Mouse (Mus musculus) erythroblast, adult 5-6 weeks (primary cell): ENCODE data around the gene Nsmce3. TPM values are rescaled to one million over a fixed set of nuclear protein-coding genes. Genes with fewer than 3 reads are reported as not detected.

Source experiments
- ATAC-seq: replicated peaks from 2 replicates; pipeline ENCODE4 v1.8.0; 2016; ENCODE audit warnings: moderate number of reproducible peaks, mild to moderate bottlenecking, moderate TSS enrichment, inconsistent platforms; ENCODE audit not compliant: poor library complexity, low FRiP score, severe bottlenecking
- total RNA-seq, 2 experiments: library from RNA; stranded (forward) in 1 of 2; stranded (reverse) in 1 of 2; fragments of 150-400 nt in 1 of 2; fragments of 200-764, 138-1000 nt in 1 of 2; gene quantifications; 2 replicates each; pipeline versions ENCODE4 v1.2.3 to v1.2.4; 2015 to 2017; ENCODE audit warnings: low replicate concordance in 2 of 2

Gene Nsmce3
- total RNA-seq (2015; ENCODE audit: low replicate concordance), result 0.21 and 2.3 TPM in 2 replicates
- total RNA-seq (2017; ENCODE audit: low replicate concordance), result 1.0 and 2.4 TPM in 2 replicates

DNA sequence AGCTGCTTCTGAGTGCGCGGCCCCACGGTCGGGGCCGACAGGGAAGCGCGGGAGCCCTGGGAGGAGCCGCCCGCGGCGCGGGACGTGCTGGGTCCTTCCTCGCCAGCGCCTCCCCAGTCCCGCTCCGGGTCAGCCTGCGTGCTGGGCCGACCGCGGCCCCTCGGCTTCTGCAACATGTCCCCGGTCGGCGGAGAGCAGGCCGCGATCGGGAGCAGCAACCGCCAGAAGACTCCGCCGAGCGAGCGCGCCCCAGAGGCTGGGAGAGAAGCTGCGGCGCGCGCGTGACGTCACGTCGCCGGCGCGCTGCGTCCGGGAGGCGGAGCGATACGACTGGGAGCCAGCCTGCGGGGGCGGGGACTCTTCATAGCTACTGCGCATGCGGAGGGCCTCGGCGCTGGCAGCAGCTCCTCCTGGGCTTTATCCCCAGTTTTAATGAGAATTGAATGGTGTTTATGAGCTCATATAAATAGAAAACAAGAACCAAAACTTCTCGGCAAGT lies at the start of gene Nsmce3:
Gene Nsmce3, minus strand, starts transcription at position 255 of the 499 bp plus-strand sequence.
- peak; percentile 99 for ATAC-seq

DNA sequence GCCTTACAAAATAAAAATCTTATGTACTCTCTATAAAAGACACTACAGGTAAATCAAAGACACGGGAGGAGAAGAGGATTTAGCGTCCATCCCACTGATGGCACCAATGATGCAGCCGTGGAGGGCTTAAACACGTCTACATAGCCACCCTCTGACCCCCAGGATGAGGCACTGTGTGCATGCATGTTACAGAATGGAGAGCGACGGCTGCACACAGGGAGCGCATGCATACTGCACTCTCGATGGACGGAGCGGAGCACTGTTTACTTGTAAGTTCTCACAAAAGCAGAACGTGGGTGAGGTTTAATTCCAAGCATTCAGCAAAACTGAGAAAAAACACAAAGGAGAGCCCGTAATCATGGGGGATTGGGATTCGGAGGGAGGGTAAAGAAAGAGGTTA lies 48.4 kb upstream of the Nsmce3 start:
- no peak for ATAC-seq

DNA sequence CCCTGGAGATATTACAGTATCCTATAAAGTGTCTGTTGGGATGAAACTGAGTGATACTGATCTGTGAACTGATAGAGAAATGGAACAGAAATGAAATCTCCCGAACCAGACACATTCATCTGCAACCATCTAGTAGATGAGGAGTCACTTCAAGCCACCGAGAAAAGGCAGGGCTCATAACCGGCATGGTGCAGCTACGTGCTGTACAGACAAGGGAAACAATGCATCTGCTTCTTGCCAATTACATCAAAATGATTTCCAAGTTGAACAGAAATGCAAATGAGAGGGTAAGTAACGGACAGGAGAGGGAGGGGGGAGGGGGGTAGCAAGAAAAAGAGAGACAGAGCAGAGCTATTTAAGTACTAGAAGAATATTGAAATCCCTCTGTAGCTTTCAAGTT lies 47.9 kb upstream of the Nsmce3 start:
- ATAC-seq, result no peak

DNA sequence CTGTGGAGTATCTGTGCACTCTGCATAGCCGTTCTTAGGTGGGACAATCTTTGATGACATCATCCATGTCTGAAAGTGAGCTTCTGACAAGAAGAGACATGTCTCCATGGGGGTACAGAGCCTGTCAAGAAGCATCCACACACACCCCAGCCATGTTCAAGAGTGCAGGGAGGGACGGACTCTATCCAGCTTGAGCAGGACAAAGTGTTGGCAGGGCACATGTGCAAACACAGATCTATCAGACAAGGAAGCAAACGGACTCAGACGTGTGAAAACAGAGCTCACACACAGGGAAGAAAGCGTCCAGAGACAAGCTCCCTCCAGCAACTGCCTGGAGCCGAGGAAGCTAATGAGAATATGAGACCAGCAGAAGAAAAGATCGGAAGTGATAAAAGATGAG lies 43.9 kb upstream of the Nsmce3 start:
- no peak for ATAC-seq

DNA sequence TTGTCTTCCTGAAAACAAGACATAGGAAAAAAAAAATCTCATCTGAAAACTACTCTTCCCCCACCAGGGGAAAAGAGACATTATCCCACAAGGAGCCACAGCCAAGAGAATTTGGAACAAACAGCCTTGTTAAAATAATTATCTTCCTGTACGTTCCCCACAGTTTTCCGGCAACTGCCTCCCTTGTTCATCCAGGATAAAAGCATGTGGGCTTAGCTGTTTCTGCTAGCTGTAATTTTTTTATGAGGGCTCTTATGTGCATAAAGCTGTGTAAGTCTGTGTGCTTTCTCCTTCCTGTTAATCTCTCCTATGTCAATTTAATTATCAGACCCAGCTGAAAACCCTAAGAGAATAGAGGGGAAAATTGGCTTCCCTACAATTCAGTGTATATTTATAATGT lies 42.3 kb upstream of the Nsmce3 start:
- no peak for ATAC-seq

DNA sequence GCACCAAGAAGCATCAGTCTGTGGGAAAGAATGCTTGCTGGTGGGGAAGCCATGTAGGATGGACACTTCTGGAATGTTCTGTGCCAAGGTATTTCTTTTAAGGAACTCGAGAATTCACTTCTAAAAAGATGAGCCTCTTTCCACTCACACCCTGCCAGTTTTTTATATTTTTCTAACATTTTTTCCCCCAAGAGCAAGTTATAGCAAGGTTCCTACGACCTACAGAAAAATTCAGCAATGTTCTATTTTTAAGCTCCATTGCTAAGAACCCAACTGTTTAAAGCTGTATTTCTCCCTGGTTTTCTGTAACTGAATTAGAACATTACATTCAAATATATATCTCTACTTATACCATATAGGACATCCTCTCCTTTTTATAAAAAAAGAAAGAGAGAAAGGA lies 39.1 kb upstream of the Nsmce3 start:
- ATAC-seq, result no peak

DNA sequence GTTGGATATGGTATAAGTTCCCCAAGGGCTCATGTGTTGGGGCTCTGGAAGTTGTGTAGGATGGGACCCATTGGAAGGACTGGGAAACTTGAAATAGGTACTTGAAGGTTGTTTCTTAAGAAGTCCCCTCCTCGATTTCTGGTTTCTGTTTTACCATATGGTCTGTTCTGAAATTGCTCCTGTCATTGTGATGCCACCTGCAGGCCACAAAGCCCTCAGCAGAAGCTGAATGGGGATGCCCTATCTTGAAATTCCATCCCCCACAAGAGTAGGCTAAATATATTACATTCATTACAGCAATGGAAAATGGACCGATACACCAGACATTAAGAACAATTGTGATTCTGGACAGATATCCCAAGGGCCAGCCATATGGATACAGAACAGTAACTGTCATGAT lies 37.4 kb upstream of the Nsmce3 start:
- ATAC-seq, result no peak

DNA sequence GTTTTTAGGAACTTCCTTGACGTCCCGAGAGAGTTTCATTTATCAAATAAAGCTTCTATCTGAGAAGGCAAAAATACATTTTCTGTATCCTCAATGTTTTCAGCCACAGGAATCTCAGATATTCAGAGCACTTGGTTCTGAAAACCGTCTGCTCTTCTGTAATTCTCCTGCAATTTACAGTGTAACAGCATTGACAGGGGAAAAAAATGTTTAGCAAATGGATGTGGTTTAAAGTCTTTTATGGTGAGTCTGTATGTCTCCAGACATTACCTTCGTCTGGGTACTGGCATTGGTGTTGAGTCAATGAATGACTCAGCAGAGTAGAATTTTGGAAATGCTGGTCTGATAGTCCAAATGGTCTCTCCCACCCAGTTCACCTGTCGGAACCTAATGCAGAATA lies 34.2 kb upstream of the Nsmce3 start:
- no peak for ATAC-seq

DNA sequence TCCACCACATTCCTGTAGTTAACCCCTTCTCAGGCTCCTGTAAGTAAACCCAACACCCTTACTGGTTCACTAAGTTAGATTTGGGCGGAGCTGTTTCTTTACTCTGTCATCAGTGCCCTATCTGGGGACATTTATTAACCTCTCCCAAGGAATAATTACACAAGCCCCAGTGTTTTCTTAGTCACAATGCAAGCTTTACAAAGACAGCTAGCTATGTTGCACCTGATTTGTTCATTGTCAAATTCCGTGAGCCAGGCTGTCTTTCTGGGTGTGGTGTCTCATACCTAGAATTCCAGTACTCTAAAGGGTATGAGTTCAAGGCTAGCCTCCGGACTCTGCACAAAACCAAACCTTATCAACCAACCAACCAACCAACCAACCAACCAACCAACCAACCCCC lies 32.7 kb upstream of the Nsmce3 start:
- ATAC-seq, result no peak

DNA sequence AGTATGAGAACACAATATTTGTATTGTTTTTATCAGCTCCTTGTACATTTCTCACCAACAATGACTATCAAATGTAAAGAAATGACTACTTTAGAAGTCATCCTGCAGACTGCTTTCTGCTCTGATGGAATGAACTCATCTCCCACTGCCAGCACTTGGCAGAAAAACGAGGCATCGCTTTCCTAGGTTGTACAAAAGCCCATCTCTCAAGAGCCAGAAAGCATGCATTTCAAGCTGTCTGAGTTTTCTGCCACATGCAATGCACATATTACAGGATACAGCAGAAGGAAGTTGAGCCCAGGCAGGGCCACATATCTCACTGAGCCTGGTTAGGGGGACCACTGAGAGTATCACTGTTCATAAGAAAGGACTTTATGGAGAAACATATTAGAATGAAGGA lies 27.5 kb upstream of the Nsmce3 start:
- ATAC-seq, result no peak

DNA sequence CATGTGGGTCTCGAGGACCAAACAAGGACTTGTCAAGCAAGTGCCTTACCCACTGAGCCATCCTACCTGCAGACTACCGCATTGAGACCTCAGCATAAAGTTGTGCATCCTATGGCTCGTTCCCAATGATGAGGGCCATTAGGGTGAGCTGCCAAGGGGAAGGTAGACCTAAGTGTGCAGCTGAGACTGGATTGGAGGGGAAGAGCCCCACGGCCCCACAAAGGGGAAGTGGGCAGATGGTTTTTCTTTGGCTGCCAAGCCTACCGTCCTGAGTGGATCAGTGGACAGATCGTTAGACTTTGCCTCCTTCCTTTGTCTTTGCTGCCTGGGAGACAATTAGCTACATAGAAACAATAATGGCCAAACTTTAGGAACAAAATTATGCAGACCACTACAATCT lies 23.8 kb upstream of the Nsmce3 start:
- no peak for ATAC-seq

DNA sequence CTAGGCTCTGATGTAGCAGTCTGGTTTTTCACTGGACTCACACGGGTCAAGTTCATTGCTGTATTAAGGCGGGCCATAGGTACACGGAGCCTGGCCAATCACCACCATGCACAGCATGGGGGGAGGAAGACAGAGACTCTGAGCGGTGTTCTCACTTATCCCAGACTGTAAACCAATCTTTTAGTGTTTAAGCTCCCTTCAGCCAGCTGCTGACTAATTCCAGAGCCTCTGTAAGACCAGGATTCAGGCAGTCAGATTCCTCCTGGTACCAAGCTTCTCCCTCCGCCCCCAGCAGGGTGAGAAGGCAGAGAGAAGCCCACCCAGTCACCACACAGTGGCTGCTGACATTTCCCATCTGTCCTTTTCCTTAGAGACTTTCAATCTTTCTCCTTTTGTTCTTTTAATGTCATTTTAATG lies 22.9 kb upstream of the Nsmce3 start:
- no peak for ATAC-seq

DNA sequence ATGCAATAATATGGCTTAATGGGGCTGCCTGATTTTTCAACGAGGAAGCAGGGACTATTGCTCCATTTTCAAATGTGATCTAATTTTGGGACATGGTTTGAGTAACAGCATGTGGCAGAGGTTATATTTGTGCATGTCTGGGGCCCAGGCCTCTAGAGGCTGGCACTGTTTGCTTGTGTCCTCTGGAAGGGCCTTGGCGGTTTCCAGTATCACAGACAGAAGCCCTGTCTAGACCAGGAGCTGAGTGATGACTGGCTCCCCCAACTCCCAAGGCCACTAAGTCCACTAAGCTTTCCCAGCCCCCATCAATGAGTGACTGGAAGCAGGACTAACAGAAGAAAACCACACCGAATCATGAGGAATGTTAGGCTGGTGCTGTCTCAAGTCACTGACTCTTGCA lies 18.3 kb upstream of the Nsmce3 start:
- no peak for ATAC-seq

DNA sequence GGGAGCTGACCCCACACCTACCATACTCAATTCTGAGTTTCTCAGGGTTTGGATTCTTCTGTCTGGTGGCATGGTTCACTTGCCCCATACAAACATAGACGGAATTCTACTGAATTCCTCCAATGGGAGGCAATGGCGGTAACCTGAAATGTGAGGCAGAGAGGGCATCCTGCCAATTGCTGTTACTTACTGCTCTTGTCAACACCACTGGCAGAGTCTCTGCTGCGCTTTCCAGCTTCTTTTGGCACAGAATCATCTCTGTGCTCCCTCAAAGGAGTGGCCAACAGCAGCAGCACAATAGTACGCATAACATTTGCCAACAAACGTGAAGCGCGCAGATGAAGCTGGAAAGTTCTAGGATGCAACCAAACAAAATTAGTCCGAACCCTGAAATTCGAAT lies 17.1 kb upstream of the Nsmce3 start:
- ATAC-seq, result no peak

DNA sequence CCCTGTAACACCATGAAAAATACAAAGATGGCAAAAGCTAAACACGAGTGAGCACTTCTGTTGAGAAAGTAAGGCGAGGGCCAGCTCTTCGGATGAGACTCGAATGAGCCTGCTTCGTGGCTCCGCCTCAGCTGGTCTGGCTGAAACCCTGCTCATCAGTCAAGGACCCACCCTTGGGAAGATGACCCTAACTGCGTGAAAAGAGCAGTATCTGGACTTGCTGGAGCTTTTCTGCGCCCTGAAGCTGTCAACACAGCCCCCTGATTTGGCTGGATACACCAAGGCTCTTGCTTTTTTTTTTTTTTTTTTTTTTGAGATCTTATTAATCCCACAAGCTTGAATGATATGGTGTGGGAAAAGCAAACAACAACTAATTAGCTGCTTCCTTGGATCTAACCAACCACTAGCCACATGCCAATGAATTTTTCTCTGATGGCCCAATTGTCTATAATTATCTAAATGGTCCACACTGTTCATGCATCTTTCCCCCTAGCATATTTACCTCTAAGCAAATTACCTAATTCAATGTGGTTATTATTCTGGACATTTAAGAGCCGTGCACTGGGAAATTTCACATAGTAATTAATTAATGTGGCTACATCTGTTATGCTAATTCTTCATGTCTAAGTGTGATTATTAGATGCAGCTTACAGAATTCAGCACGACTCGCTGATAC lies 11.5 kb upstream of the Nsmce3 start:
- ATAC-seq, result no peak

DNA sequence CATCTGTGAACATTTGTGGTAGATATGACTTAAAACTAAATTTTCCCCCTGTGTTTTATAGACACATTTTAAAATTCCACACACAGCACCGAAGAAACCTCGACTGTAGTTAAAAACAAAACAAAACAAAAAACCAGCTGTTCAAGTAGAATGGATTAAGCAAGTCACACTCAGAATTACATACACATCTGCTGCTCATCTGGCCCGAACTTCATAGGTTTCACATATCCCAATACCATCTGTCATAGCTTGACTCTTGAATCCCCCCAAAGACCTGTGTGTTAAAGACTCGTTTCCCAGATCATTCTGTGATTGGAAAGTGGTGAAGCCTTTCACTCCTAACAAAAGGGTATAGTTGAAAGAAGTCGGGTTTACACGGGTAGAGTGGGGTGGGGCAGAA lies 9.4 kb upstream of the Nsmce3 start:
- ATAC-seq, result no peak

DNA sequence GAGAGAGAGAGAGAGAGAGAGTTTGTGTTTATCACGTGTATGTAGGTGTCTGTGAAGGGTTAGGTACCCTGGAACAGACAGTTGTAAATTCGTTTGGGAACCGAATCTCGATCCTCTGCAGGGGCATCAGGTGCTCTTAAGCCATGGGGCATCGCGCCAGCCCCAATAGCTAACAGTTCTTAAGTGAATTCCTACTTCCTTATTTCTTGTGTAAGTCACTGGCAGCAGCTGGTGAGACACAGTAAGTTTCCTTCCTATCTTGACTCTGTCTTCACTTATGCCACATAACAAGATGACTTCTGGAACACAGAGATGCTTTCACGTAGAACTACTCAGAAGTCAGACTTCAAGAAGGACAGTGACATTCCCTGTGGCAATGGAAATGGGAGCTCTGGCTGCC lies 8.6 kb upstream of the Nsmce3 start:
- no peak for ATAC-seq

DNA sequence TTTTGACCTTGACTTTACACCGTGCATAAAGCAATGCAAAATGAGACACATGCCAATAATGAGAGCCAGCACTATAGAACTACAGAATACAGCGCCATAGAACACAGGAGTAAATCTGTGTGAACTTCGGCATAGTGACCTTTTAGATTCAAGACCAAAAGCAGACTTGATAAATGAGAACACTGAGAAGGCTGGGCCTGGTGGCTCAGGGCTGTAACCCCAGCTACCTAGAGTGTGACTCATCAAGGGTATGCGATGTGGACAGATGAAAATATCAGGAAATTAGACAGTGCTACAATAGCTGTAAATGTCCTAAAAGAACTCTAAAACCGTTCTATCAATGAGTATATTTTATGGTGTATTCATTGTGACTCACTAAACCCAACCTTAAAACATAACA lies 7.6 kb upstream of the Nsmce3 start:
- ATAC-seq, result no peak

DNA sequence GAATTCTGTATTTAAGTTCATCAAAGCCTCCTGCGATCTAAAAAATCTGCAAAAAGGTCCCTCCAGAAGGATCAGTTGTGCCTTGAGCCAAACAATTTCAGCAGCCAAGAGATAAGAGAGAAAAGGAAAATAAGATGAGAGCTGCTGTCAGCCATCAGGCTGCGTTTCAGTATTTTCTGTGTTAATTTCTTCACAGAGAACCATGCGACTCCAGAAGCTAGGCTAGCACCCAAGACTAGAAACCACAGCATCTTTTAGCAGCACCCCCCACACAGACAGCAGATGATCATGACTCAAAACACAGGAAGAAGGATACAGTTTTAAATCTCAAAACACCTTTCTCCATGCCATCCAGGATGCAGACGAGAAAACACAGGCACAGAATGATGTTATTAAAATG lies 2.1 kb upstream of the Nsmce3 start:
- no peak for ATAC-seq

DNA sequence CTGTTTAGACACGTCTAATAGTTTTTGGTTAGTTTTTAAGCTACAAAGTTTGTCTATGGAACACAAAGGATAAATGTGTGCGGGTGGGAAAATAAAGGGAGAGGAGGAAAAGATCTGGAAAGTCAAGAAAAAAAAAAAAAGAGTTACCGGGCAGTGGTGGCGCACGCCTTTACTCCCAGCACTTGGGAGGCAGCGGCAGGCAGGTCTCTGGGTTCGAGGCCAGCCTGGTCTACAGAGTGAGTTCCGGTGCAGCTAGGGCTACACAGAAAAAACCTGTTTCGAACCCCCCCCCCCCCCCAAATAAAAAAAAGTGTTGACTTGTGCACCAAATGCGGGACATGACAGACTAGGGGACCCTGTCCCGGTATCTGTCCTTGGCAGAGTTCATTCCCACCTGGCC lies 469 bp upstream of the Nsmce3 start:
- ATAC-seq, result no peak

DNA sequence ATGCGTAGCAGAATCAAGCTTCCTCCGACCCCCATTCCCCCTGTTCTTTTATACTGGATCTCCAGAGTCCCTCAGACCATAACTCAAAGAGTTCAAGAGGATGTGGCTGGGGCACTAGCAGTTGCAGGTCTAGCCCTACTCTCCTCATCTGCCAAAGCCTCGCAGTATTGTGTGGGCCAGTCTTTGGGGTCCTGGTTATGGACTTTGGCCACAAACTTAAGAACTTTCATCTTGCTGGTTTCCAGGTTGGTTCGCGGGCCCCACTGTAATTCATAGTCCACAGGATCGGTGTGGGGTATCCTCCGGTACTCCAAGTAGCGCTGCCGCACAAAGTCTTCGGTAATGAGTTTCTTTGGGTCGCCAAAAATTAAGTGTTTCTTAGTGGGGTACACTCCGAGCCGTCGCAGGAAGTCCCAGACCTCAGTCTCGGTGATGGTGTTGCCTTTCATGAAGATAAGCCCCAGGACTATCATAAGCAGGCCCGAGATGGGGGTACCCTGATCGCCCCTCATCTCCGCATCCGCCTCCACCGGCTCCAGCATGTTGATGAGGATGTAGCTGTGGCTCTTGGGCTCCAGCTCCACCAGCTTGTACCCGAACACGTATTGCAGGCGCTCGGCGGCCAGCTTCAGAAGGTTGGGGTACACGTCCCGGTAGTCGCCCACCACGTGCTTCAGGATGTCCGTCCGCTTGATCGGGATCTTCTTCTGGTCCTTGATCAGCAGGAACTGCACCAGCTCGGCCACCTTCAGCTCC lies 632 bp downstream of the Nsmce3 start:
- peak; percentile 44 for ATAC-seq
